Mouse (Mus musculus): ENCODE data around the gene Actr2. TPM values are rescaled to one million over a fixed set of nuclear protein-coding genes. Genes with fewer than 3 reads are reported as not detected.

Actr2 gene
- polyA plus RNA-seq, 2 experiments, result 30.3 to 31.0 TPM

DNA sequence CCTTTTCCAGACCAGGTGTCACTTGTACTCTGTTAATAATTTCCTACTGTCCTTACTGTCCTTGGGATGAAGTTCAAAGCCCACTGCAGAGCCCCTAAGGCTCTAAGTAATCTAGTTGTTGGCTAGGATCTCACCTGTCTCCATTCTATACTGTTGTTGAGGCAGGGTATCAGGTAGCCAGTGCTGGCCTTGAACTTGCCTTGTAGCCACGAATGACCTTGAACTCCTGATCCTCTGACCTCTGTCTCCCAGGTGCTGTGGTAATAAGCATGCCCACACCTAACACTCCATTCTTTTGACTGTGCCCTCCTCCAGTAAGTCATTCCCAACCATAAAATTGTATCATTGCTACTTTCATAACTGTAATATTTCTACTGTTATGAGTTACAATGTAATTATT is 21.0 kb upstream of the Actr2 start:
- TF ChIP-seq EP300 (IDR thresholded peaks at IDR 0.05; ENCODE audit: low read depth), result no peak
- TF ChIP-seq CTCF (IDR thresholded peaks at IDR 0.05; ENCODE audit: low read depth), result no peak
- Histone ChIP-seq H3K9me3 (ENCODE audit: control insufficient read depth, low read length) (no peaks in the 10 kb centered on the region), H3K4me1 (replicated peaks; ENCODE audit: control insufficient read depth in 2 of 2, insufficient read depth in 2 of 2, low read length in 1 of 2) (peaks cover 0 to 11% of the 10 kb centered on the region in 2 experiments; a peak in 1 of 4 replicates), H3K9ac (replicated peaks) (no peak overlapping the region), H3K4me2 (ENCODE audit: low read depth) (no peak overlapping the region), H3K4me3 (ENCODE audit: insufficient read depth in 1 of 2, low read depth in 2 of 2, low read length in 2 of 2) (no peak overlapping the region), H3K27ac (no peak overlapping the region), H3K36me3 (replicated peaks; ENCODE audit: control insufficient read depth, insufficient read depth, low read depth) (no peaks in the 10 kb centered on the region), H3K27me3 (ENCODE audit: control insufficient read depth, insufficient read depth, low read length) (no peaks in the 10 kb centered on the region)
- WGBS (ENCODE audit: insufficient replicate concordance), result 56% methylated on average over 1 of the region's 1 CpGs
- DNase-seq (ENCODE audit: low read depth in 3 of 3, low spot score in 3 of 3) (no peak), ATAC-seq (ENCODE audit: insufficient read depth) (peak; percentile 8; the same call in 1 of the 2 replicates)

DNA sequence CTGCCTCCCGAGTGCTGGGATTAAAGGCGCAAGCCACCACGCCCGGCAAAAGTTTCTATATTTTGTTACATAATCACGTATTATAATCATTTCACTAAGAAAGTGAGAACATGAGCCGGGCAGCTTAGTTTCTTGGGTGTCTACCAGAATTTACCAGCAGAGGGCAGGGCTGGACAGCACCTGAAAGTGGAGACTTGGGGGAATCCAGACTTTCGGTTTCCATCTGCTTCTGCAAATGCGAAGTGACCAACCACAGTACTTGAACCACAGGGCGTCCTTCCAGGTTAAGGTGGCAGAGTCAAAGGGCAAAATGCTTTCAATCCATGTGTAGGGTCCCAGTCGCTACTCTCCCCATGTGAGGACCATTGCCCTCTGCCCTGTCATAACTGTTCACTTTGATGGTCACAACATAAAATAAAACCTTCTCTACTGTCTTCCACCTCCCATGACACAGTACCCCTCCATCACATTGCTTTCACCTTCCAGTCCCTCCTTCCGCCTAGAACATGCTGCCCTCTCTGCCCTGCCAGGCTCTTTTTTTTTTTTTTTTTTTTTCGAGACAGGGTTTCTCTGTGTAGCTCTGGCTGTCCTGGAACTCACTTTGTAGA is 20.3 kb upstream of the Actr2 start:
- Histone ChIP-seq H3K4me2 (ENCODE audit: low read depth) (peak overlapping the region; percentile 58), H3K27me3 (ENCODE audit: control insufficient read depth, insufficient read depth, low read length) (no peaks in the 10 kb centered on the region), H3K9ac (replicated peaks) (peak overlapping the region; percentile 24; the same call in 1 of the 2 replicates), H3K27ac (no peak overlapping the region), H3K9me3 (ENCODE audit: control insufficient read depth, low read length) (no peaks in the 10 kb centered on the region), H3K4me3 (ENCODE audit: insufficient read depth in 1 of 2, low read depth in 2 of 2, low read length in 2 of 2) (peak overlapping the region; percentile 26 to 46), H3K4me1 (replicated peaks; ENCODE audit: control insufficient read depth in 2 of 2, insufficient read depth in 2 of 2, low read length in 1 of 2) (peaks cover 0 to 11% of the 10 kb centered on the region in 2 experiments; a peak in 1 of 4 replicates), H3K36me3 (replicated peaks; ENCODE audit: control insufficient read depth, insufficient read depth, low read depth) (no peaks in the 10 kb centered on the region)
- WGBS (ENCODE audit: insufficient replicate concordance), result 21% methylated on average over 11 of the region's 12 CpGs
- DNase-seq (ENCODE audit: low read depth in 3 of 3, low spot score in 3 of 3) (peak; percentile 50 to 59 (median 55)), ATAC-seq (ENCODE audit: insufficient read depth) (peak; percentile 42; the same call in 1 of the 2 replicates)
- TF ChIP-seq EP300 (IDR thresholded peaks at IDR 0.05; ENCODE audit: low read depth) (no peak), CTCF (IDR thresholded peaks at IDR 0.05; ENCODE audit: low read depth) (peak; percentile 80)

DNA sequence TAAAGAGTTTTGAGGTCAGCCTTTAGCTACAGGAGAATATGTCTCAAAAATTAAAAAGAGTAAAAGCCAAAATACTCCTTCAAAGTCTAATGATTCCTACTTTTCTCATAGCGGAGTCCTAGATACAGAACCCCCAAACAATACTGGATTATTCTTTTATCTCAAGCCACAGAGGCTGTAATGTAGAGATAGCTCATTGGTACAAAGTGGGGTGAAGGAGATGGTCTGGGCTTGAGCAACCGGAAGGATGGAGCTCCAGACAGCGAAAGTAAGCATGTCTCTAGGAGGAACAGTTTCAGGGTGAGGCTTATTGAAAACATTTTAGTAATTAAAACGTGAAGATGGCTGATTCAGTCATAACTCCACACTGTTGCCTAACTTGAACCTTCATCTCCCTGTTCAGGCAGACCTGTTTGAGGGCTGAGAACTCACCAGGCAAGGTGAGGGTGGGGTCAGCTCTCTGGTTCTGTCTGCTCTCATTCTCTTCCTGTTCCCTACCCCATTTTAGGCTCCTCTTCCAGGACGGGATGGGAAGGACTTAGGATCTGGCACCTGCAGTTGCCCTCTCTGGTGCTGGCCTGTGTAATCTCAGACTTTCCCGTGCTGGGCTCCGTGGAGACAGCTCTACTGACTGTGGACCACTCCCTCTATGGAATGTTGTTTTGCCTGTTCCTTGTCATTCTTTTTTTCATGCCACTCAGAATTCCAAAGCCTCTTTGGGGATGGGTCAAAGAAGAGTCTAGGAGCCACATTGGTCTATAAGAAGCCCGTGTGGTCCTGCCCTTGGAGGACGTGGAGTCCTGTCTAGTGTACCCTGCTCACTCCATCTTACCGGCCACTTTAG is 14.2 kb upstream of the Actr2 start:
- DNase-seq (ENCODE audit: low read depth in 3 of 3, low spot score in 3 of 3), result no peak
- no peaks in the 10 kb centered on the region for H3K9me3 ChIP-seq (ENCODE audit: control insufficient read depth, low read length)
- H3K9ac ChIP-seq (replicated peaks), result no peak overlapping the region
- TF ChIP-seq EP300 (IDR thresholded peaks at IDR 0.05; ENCODE audit: low read depth) (no peak), CTCF (IDR thresholded peaks at IDR 0.05; ENCODE audit: low read depth) (no peak)
- H3K27ac ChIP-seq, result no peak overlapping the region
- no peaks in the 10 kb centered on the region for H3K27me3 ChIP-seq (ENCODE audit: control insufficient read depth, insufficient read depth, low read length)
- H3K4me2 ChIP-seq (ENCODE audit: low read depth), result no peak overlapping the region
- 49% methylated on average over 10 of the region's 10 CpGs for WGBS (ENCODE audit: insufficient replicate concordance)
- no peaks in the 10 kb centered on the region for H3K36me3 ChIP-seq (replicated peaks; ENCODE audit: control insufficient read depth, insufficient read depth, low read depth)
- H3K4me1 ChIP-seq (replicated peaks; ENCODE audit: control insufficient read depth in 2 of 2, insufficient read depth in 2 of 2, low read length in 1 of 2), result no peaks in the 10 kb centered on the region
- no peak overlapping the region for H3K4me3 ChIP-seq (ENCODE audit: insufficient read depth in 1 of 2, low read depth in 2 of 2, low read length in 2 of 2)
- no peak for ATAC-seq (ENCODE audit: insufficient read depth)

DNA sequence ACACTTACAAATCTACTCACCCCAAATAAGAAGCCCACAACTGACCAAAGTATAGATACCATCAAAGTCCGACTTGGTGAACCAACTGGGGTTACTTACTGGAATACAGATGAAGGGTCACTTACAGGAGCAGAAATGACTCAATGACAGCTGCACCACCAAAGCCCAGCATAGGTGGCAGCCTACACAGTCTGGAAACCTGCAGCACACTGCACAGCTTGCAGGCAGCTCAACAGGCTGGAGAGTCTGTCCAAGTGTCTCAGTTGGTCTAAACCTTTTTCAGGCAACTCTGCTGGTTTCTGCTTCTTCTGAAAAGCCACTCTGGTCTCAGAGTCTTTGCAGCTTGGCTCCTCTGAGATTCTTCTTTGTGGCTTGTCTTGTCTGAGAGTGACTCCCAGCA is 12.7 kb upstream of the Actr2 start:
- H3K36me3 ChIP-seq (replicated peaks; ENCODE audit: control insufficient read depth, insufficient read depth, low read depth), result no peaks in the 10 kb centered on the region
- WGBS (ENCODE audit: insufficient replicate concordance), result 36% methylated on average over 1 of the region's 1 CpGs
- ATAC-seq (ENCODE audit: insufficient read depth), result no peak

DNA sequence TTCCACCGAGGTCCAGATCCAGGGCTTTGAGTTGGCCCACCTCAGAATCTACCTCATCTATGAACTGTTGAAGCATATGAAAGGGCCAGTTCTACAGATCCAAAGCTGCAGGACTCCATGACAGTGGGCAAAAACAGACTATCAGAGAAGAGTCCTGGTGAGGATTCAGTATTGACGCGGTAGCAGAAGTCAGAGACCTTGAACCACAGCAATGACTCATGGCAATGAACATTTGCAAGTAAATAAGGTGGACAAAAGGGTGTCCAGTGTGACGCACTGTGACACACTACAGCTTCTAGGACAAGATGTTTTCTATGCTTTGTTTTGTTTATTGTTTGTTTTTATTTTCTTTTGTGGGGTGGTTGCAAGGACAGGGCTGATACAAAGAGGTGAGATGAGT is 4.0 kb upstream of the Actr2 start:
- no peak overlapping the region for H3K4me2 ChIP-seq (ENCODE audit: low read depth)
- no peak for ATAC-seq (ENCODE audit: insufficient read depth)
- no peak overlapping the region for H3K9ac ChIP-seq (replicated peaks)
- no peak for TF ChIP-seq EP300 (IDR thresholded peaks at IDR 0.05; ENCODE audit: low read depth)
- TF ChIP-seq CTCF (IDR thresholded peaks at IDR 0.05; ENCODE audit: low read depth), result no peak
- peaks cover 9 to 13% of the 10 kb centered on the region in 2 experiments for H3K4me1 ChIP-seq (replicated peaks; ENCODE audit: control insufficient read depth in 2 of 2, insufficient read depth in 2 of 2, low read length in 1 of 2)
- no peak overlapping the region for H3K27ac ChIP-seq
- 74% methylated on average over 4 of the region's 4 CpGs for WGBS (ENCODE audit: insufficient replicate concordance)
- H3K27me3 ChIP-seq (ENCODE audit: control insufficient read depth, insufficient read depth, low read length), result no peaks in the 10 kb centered on the region
- DNase-seq (ENCODE audit: low read depth in 3 of 3, low spot score in 3 of 3), result no peak
- H3K4me3 ChIP-seq (ENCODE audit: insufficient read depth in 1 of 2, low read depth in 2 of 2, low read length in 2 of 2), result no peak overlapping the region
- H3K9me3 ChIP-seq (ENCODE audit: control insufficient read depth, low read length), result no peaks in the 10 kb centered on the region
- no peaks in the 10 kb centered on the region for H3K36me3 ChIP-seq (replicated peaks; ENCODE audit: control insufficient read depth, insufficient read depth, low read depth)

More for the DNA sequence above, 12.7 kb upstream of the Actr2 start:
- no peaks in the 10 kb centered on the region for H3K27me3 ChIP-seq (ENCODE audit: control insufficient read depth, insufficient read depth, low read length)
- no peak overlapping the region; the same call in 1 of the 2 replicates for H3K9ac ChIP-seq (replicated peaks)
- DNase-seq (ENCODE audit: low read depth in 3 of 3, low spot score in 3 of 3), result no peak
- no peaks in the 10 kb centered on the region for H3K4me1 ChIP-seq (replicated peaks; ENCODE audit: control insufficient read depth in 2 of 2, insufficient read depth in 2 of 2, low read length in 1 of 2)
- TF ChIP-seq CTCF (IDR thresholded peaks at IDR 0.05; ENCODE audit: low read depth), result 0 out of 2 replicates have a peak, but pooled peaks have one; percentile 11
- no peak for TF ChIP-seq EP300 (IDR thresholded peaks at IDR 0.05; ENCODE audit: low read depth)
- no peak overlapping the region for H3K27ac ChIP-seq
- H3K9me3 ChIP-seq (ENCODE audit: control insufficient read depth, low read length), result no peaks in the 10 kb centered on the region
- no peak overlapping the region for H3K4me2 ChIP-seq (ENCODE audit: low read depth)
- H3K4me3 ChIP-seq (ENCODE audit: insufficient read depth in 1 of 2, low read depth in 2 of 2, low read length in 2 of 2), result no peak overlapping the region

Measured in liver, embryonic 14.5 days (tissue).